In genomic region chr1:157011226-157011625, GRCm38 (mm10) we compare ENCODE assay signal across 17 mouse cellular contexts.
"Had no signal": no experiment of that assay in that cellular context is flagged by ENCODE, and none has a peak within 500 bp of the region (broad histone marks: within the 10 kb centered on the region; RNA-seq: fewer than 3 reads in every experiment).

No protein-coding gene starts in this region.

- H3K9ac ChIP-seq: limb, embryonic 12.5 days; limb, embryonic 15.5 days; liver, embryonic 14.5 days; lung, embryonic 15.5 days; midbrain, embryonic 13.5 days had no signal

- DNase-seq: kidney, adult 18-20 months; kidney, adult 9 months; kidney, postnatal 14 days; kidney, postnatal 4 days; left cerebral cortex, postnatal 4 days; lung, adult 18-20 months; lung, postnatal 10 days; lung, postnatal 36 days; thymus, postnatal 25 days had no signal

- H3K27ac ChIP-seq: limb, embryonic 12.5 days; limb, embryonic 15.5 days; liver, embryonic 14.5 days; lung, embryonic 15.5 days; midbrain, embryonic 10.5 days; midbrain, embryonic 13.5 days had no signal

- H3K36me3 ChIP-seq: limb, embryonic 12.5 days; limb, embryonic 15.5 days; lung, embryonic 15.5 days; midbrain, embryonic 10.5 days; midbrain, embryonic 13.5 days had no signal

- ATAC-seq: midbrain, embryonic 13.5 days; midbrain, embryonic 16.5 days had no signal

- H3K27me3 ChIP-seq: limb, embryonic 12.5 days; limb, embryonic 15.5 days; lung, embryonic 15.5 days; megakaryocyte, embryonic 14.5 days; midbrain, embryonic 13.5 days had no signal

- H3K4me3 ChIP-seq: limb, embryonic 12.5 days; limb, embryonic 15.5 days; lung, embryonic 15.5 days; megakaryocyte, embryonic 14.5 days; midbrain, embryonic 10.5 days; midbrain, embryonic 13.5 days had no signal

- H3K4me1 ChIP-seq: limb, embryonic 12.5 days; limb, embryonic 15.5 days had no signal
